Mouse (Mus musculus): ENCODE measurements around the gene Zfp777. TPM values are rescaled to one million over a fixed set of nuclear protein-coding genes. Genes with fewer than 3 reads are reported as not detected.

The Zfp777 gene
- 10 to 100 TPM; 15.5 to 17.0 TPM for total RNA-seq (2021)
- long read RNA-seq, experiment 1, transcript Zfp777-202 (6 exons, 3,111 nt): major isoform, 9 of 18 reads
- long read RNA-seq, experiment 1, partial matches to known transcripts: 2 of 18 reads
- long read RNA-seq, experiment 1, other reads (novel, unspliced or antisense): 7 of 18 reads
- long read RNA-seq, experiment 2, transcript Zfp777-202 (6 exons, 3,111 nt): major isoform, 13 of 20 reads
- long read RNA-seq, experiment 2, partial matches to known transcripts: 2 of 20 reads
- long read RNA-seq, experiment 2, other reads (novel, unspliced or antisense): 4 of 20 reads

- DNase-seq: peak; percentile 85 to 86
- intact Hi-C loops (cut with DNase I): loop anchor here (5.0 kb wide), 1 partner anchor 39 kb away; the partner anchor contains the start of gene Zfp746
These were observed at the start of gene Zfp777 for GRCm38 (mm10) chr6:48048426-48049272. TSS of gene Zfp777 (minus strand) at chr6:48048911.

GRCm38 (mm10) chr6:48086957-48087715 is 38.4 kb upstream of the Zfp777 start:
- no peak for DNase-seq
- intact Hi-C loops (cut with DNase I): loop anchor here (1.0 to 5.0 kb wide), 2 partner anchors 40 to 166 kb away; partner anchors contain the start of gene Zfp777

GRCm38 (mm10) chr6:48086471-48086878 is 37.8 kb upstream of the Zfp777 start, which contains the start of gene Zfp746:
TSS of gene Zfp746 (minus strand) at chr6:48086593.
- intact Hi-C loops (cut with DNase I): loop anchor here (1.0 to 5.0 kb wide), 2 partner anchors 39 to 165 kb away; partner anchors contain the start of gene Zfp777

GRCm38 (mm10) chr6:48085521-48086404 is 37.1 kb upstream of the Zfp777 start:
- peak; percentile 71 to 72 for DNase-seq
- intact Hi-C loops (cut with DNase I): loop anchor here (1.0 to 5.0 kb wide), 2 partner anchors 38 to 164 kb away; partner anchors contain the start of gene Zfp777

More at GRCm38 (mm10) chr6:48086471-48086878, 37.8 kb upstream of the Zfp777 start, which contains the start of gene Zfp746:
- peak; percentile 97 for DNase-seq

- intact Hi-C loops (cut with DNase I): no loop called here
- DNase-seq: no peak
These were observed 35.1 kb upstream of the Zfp777 start for GRCm38 (mm10) chr6:48083733-48084191.

- intact Hi-C loops (cut with DNase I): no loop called here
- no peak for DNase-seq
These were observed 33.2 kb upstream of the Zfp777 start for GRCm38 (mm10) chr6:48081952-48082351.

GRCm38 (mm10) chr6:48081021-48081420 is 32.3 kb upstream of the Zfp777 start:
- intact Hi-C loops (cut with DNase I): no loop called here

GRCm38 (mm10) chr6:48073316-48073715 is 24.6 kb upstream of the Zfp777 start:
- intact Hi-C loops (cut with DNase I): no loop called here
- no peak for DNase-seq

More at GRCm38 (mm10) chr6:48081021-48081420, 32.3 kb upstream of the Zfp777 start:
- DNase-seq: no peak

GRCm38 (mm10) chr6:48067492-48067891 is 18.8 kb upstream of the Zfp777 start:
- intact Hi-C loops (cut with DNase I): no loop called here
- no peak for DNase-seq

GRCm38 (mm10) chr6:48065587-48066075 is 16.9 kb upstream of the Zfp777 start:
- DNase-seq: no peak

GRCm38 (mm10) chr6:48064451-48064850 is 15.7 kb upstream of the Zfp777 start:
- intact Hi-C loops (cut with DNase I): no loop called here
- no peak for DNase-seq

More at GRCm38 (mm10) chr6:48065587-48066075, 16.9 kb upstream of the Zfp777 start:
- intact Hi-C loops (cut with DNase I): no loop called here

GRCm38 (mm10) chr6:48063940-48064339 is 15.2 kb upstream of the Zfp777 start:
- no peak for DNase-seq
- intact Hi-C loops (cut with DNase I): no loop called here

GRCm38 (mm10) chr6:48060895-48061294 is 12.2 kb upstream of the Zfp777 start:
- no peak for DNase-seq
- intact Hi-C loops (cut with DNase I): no loop called here

- intact Hi-C loops (cut with DNase I): no loop called here
- no peak for DNase-seq
These were observed 11.7 kb upstream of the Zfp777 start for GRCm38 (mm10) chr6:48060421-48060820.

- intact Hi-C loops (cut with DNase I): no loop called here
These were observed 3.4 kb upstream of the Zfp777 start for GRCm38 (mm10) chr6:48052136-48052535.

GRCm38 (mm10) chr6:48051666-48052065 is 3.0 kb upstream of the Zfp777 start:
- no peak for DNase-seq
- intact Hi-C loops (cut with DNase I): no loop called here

More at GRCm38 (mm10) chr6:48052136-48052535, 3.4 kb upstream of the Zfp777 start:
- no peak for DNase-seq

- DNase-seq: no peak
- intact Hi-C loops (cut with DNase I): loop anchor here (5.0 kb wide), 1 partner anchor 38 kb away; the partner anchor contains the start of gene Zfp746
These were observed 758 bp upstream of the Zfp777 start for GRCm38 (mm10) chr6:48049273-48050065.

All from heart, postnatal 14 days (tissue).